Mouse (Mus musculus) lung, adult 2 months (tissue): ENCODE measurements around the gene Atg7.

Experiments
- CTCF ChIP-seq: fragments of 200-500 bp; IDR thresholded peaks from 2 replicates; pipeline ENCODE4 v1.5.1; 2011; ENCODE audit warnings: mild to moderate bottlenecking, low read length, control low read depth; ENCODE audit not compliant: insufficient read depth
- POLR2A ChIP-seq: fragments of 200-500 bp; IDR thresholded peaks from 2 replicates; pipeline ENCODE4 v1.6.1; 2011; ENCODE audit warnings: low read depth, mild to moderate bottlenecking, control low read depth, low read length, borderline replicate concordance; ENCODE audit errors: extremely low read depth

DNA sequence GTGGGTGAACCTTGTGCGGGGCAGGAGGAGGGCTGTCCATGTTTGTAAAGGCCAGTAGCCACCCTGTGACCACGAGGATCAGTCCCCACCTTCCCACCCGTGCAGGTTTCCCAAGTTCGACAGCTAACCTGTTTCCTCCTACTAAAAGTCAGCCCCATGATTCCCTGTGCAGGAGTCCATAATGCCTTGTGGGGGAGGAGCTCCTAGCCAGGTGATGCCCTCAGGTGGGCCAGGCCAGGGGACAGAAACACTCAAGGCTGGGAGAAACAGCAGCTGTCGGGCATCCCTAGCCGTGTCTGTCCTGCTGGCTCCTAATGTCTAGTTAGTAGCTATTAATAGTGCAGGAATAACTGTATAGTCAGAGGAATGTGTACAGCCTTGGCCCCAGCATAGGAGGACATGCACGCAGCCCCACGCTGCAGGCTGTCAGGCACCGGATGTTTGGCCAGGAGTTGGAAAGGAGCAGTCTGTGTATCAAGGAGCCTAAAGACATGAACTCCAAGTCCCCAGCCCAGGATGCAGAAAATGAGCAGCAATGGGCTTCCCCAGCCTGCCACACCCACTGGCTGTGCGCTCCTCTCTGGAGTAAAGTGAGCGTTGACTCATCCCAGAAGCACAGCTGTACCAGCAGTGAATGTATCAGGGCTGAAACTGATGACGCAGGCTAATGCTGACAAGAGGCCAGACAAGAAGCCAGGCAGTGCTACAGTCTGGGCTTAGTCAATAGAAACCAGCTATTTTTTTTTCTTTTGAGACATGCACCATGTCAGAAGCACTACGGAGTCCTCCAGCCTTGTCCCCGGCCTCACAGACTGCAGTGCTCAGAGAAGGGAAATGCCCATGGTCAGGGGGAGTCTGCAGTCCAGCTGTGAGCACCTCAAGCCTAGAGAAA is 218.0 kb downstream of the Atg7 start:
- TF ChIP-seq CTCF (no peak), POLR2A (no peak)
